In the genomic region with DNA sequence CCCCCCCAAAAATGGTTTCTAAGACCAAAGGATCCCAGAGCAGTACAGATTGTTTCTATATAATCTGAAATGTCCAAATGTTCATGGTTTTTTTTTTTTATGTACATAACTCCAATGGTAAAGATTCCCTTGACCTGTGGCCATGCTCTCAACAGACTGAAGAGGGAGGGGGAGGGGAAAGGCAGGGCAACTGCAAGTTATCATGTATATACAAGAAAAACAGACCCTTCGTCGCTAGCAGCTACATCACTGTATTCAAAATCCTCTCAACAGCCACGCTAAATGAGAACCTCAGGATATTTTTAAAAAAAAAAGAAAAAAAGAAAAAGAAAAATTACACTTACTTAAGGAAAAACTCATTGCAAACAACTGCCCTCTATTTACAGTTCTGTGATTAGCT, we compare ENCODE assay signal across 8 mouse cellular contexts. TPM values are rescaled to one million over a fixed set of nuclear protein-coding genes. Genes with fewer than 3 reads are reported as not detected.
DNase-seq lines count a peak whose midpoint lies in the region; ATAC-seq and TF ChIP-seq lines count a peak whose summit lies in the region.

No protein-coding gene starts in this region.

- no peak for DNase-seq in heart, adult 9 months (ENCODE audit: low spot score in 2 of 2)
- DNase-seq in embryonic facial prominence, embryonic 14.5 days (ENCODE audit: low spot score) = no peak
- DNase-seq in right cerebral cortex, postnatal 25 days = no peak
- no peak for DNase-seq in thymus, postnatal 10 days (ENCODE audit: low spot score in 2 of 2)

- peaks cover 20% of the 10 kb centered on the region for H3K4me1 ChIP-seq in heart, embryonic 15.5 days (replicated peaks)
- H3K4me1 ChIP-seq in embryonic facial prominence, embryonic 14.5 days (ENCODE audit: control insufficient read depth, insufficient read depth, low read length) = peaks cover 22% of the 10 kb centered on the region
- H3K4me1 ChIP-seq in kidney, embryonic 16.5 days (ENCODE audit: insufficient read depth, low read length) = peaks cover 37% of the 10 kb centered on the region

- peaks cover 55% of the 10 kb centered on the region for H3K79me2 ChIP-seq in myocyte (ENCODE audit: control insufficient read depth, insufficient read depth)

- no peak for ATAC-seq in heart, embryonic 15.5 days (replicated peaks; ENCODE audit: insufficient number of reproducible peaks, insufficient read depth, low FRiP score, low read depth)
- ATAC-seq in embryonic facial prominence, embryonic 14.5 days (ENCODE audit: low read depth) = no peak
- no peak for ATAC-seq in kidney, embryonic 16.5 days (ENCODE audit: low FRiP score, low TSS enrichment)
- no peak for ATAC-seq in activated CD4-positive, CD25-positive, alpha-beta regulatory T cell, adult 4 months

- peak overlapping the region; percentile 79; the same call in 1 of the 2 replicates for H3K27ac ChIP-seq in heart, embryonic 15.5 days
- peak overlapping the region; percentile 96 for H3K27ac ChIP-seq in embryonic facial prominence, embryonic 14.5 days (replicated peaks; ENCODE audit: low read depth, low read length)
- peak overlapping the region; percentile 92; the same call in 1 of the 2 replicates for H3K27ac ChIP-seq in kidney, embryonic 16.5 days (ENCODE audit: low read length)

- no peak for TF ChIP-seq POLR2A in myocyte (IDR thresholded peaks at IDR 0.05; ENCODE audit: insufficient read length, low read depth)

- peaks cover 50% of the 10 kb centered on the region for H3K27me3 ChIP-seq in heart, embryonic 15.5 days
- peaks cover 19% of the 10 kb centered on the region for H3K27me3 ChIP-seq in embryonic facial prominence, embryonic 14.5 days (replicated peaks; ENCODE audit: control insufficient read depth, insufficient read depth, low read length)
- no peaks in the 10 kb centered on the region for H3K27me3 ChIP-seq in kidney, embryonic 16.5 days (ENCODE audit: insufficient read depth, low read length)
- H3K27me3 ChIP-seq in myocyte (ENCODE audit: control insufficient read depth, insufficient read depth, insufficient read length) = no peaks in the 10 kb centered on the region

- H3K4me2 ChIP-seq in heart, embryonic 15.5 days = peak overlapping the region; percentile 89
- H3K4me2 ChIP-seq in embryonic facial prominence, embryonic 14.5 days (ENCODE audit: low read depth, low read length) = peak overlapping the region; percentile 80
- peak overlapping the region; percentile 86 for H3K4me2 ChIP-seq in kidney, embryonic 16.5 days (replicated peaks; ENCODE audit: low read depth, low read length)
- peak overlapping the region; percentile 80 for H3K4me2 ChIP-seq in myocyte (ENCODE audit: low read depth)

- no peaks in the 10 kb centered on the region for H3K36me3 ChIP-seq in heart, embryonic 15.5 days
- H3K36me3 ChIP-seq in embryonic facial prominence, embryonic 14.5 days (ENCODE audit: control insufficient read depth, insufficient read depth, low read length) = peaks cover 22% of the 10 kb centered on the region; the same call in 1 of the 2 replicates
- peaks cover 27% of the 10 kb centered on the region for H3K36me3 ChIP-seq in kidney, embryonic 16.5 days (ENCODE audit: insufficient read depth, low read length)
- peaks cover 18% of the 10 kb centered on the region for H3K36me3 ChIP-seq in myocyte (ENCODE audit: control insufficient read depth, insufficient read depth)

- H3K9me3 ChIP-seq in heart, embryonic 15.5 days (replicated peaks) = no peaks in the 10 kb centered on the region
- no peaks in the 10 kb centered on the region for H3K9me3 ChIP-seq in embryonic facial prominence, embryonic 14.5 days (ENCODE audit: control insufficient read depth, low read length)
- H3K9me3 ChIP-seq in kidney, embryonic 16.5 days (ENCODE audit: low read length) = no peaks in the 10 kb centered on the region

- 39% methylated on average over 3 of the region's 3 CpGs for WGBS in heart, embryonic 15.5 days
- 18% methylated on average over 3 of the region's 3 CpGs for WGBS in embryonic facial prominence, embryonic 14.5 days
- WGBS in kidney, embryonic 16.5 days = 8% methylated on average over 3 of the region's 3 CpGs

- peak overlapping the region; percentile 64 for H3K4me3 ChIP-seq in heart, embryonic 15.5 days
- H3K4me3 ChIP-seq in embryonic facial prominence, embryonic 14.5 days (ENCODE audit: low read depth, low read length) = peak overlapping the region; percentile 67
- peak overlapping the region; percentile 66 for H3K4me3 ChIP-seq in kidney, embryonic 16.5 days (ENCODE audit: low read length)
- no peak overlapping the region for H3K4me3 ChIP-seq in myocyte

- H3K9ac ChIP-seq in heart, embryonic 15.5 days = no peak overlapping the region
- H3K9ac ChIP-seq in embryonic facial prominence, embryonic 14.5 days (ENCODE audit: low read depth, low read length) = peak overlapping the region; percentile 87
- peak overlapping the region; percentile 81 for H3K9ac ChIP-seq in kidney, embryonic 16.5 days (replicated peaks; ENCODE audit: low read length)

- H3ac ChIP-seq in myocyte (ENCODE audit: control insufficient read depth, insufficient read length) = no peak overlapping the region

TF ChIP-seq in myocyte, 11 proteins besides CTCF, POLR2A, EP300 and RAD21:
- TF ChIP-seq REST (IDR thresholded peaks at IDR 0.05; ENCODE audit: insufficient read depth, insufficient read length) (no peak), SRF (IDR thresholded peaks at IDR 0.05; ENCODE audit: control insufficient read depth, insufficient read length, low read depth) (no peak), MYOD1 (IDR thresholded peaks at IDR 0.05; ENCODE audit: control insufficient read depth in 1 of 3, insufficient read length in 2 of 3, low read depth in 2 of 3) (no peak), E2F4 (IDR thresholded peaks at IDR 0.05; ENCODE audit: insufficient read depth) (no peak), TCF3 (IDR thresholded peaks at IDR 0.05; ENCODE audit: insufficient read length, low read depth) (no peak)

RNA-seq across cellular contexts. Expression of a gene that starts 13.9 kb away (rescaled TPM):
- 25.1 and 27.6 TPM in 2 replicates for polyA plus RNA-seq in heart, embryonic 15.5 days (2015; fragmentation: Nextera tagmentation; extraction: Ambion mirVana)
- polyA plus RNA-seq in embryonic facial prominence, embryonic 14.5 days (2014; fragmentation: Nextera tagmentation; extraction: Ambion mirVana) = 51.4 and 55.5 TPM in 2 replicates
- polyA plus RNA-seq in kidney, embryonic 16.5 days (2015; fragmentation: Nextera tagmentation; extraction: Ambion mirVana) = 165 and 186 TPM in 2 replicates
- 7.0 TPM for polyA plus RNA-seq in myocyte (2012; fragmentation: generic; extraction: Trizol)
- not detected for polyA plus RNA-seq in activated CD4-positive, CD25-positive, alpha-beta regulatory T cell, adult 4 months (2017; shearing (Covaris generic))
